Mouse (Mus musculus) adrenal gland, postnatal 25 days (tissue): ENCODE data around the gene Hk1. TPM values are rescaled to one million over a fixed set of nuclear protein-coding genes. Genes with fewer than 3 reads are reported as not detected.

Experiments used
- DNase-seq: peaks from one replicate; pipeline ENCODE4 v3.0.0; 2021; ENCODE audit warnings: mixed read lengths
- long read RNA-seq: library from polyadenylated mRNA; stranded (forward); transcript quantifications from one replicate; pipeline ENCODE4 v2.0.0, GENCODE M21; 2021
- total RNA-seq: library from RNA; stranded (reverse); gene quantifications from 2 replicates; pipeline ENCODE4 v1.2.3, GENCODE M21; 2021

Hk1 gene
- total RNA-seq = 20.7 and 27.9 TPM in 2 replicates
- long read RNA-seq, full-length matches to known transcripts = 42 of 48 reads
- long read RNA-seq, partial matches to known transcripts = 1 of 48 reads
- long read RNA-seq, other reads (novel, unspliced or antisense) = 5 of 48 reads

DNA sequence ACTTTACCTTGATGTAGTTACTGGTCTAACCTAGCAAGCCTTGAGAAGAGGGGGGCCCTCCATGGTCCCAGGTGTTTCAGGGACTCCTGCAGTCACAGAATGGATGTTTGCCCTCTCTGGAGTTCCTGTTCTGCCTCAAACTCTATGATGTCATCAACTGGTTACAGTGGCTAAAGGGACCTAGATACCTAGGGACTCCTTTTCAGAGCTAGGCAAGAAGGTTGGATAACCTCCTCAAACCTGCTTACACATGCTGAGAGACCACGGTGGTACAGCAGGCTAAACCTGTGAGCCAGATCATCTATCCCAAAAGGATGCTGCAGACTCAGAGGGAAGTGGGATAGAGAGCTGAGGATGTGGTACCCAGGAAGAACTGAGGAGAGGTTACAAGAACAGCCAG lies at the start of gene Hk1:
Hk1 (minus strand) TSS at position 101 of the 400 bp plus-strand sequence.
- no peak for DNase-seq

DNA sequence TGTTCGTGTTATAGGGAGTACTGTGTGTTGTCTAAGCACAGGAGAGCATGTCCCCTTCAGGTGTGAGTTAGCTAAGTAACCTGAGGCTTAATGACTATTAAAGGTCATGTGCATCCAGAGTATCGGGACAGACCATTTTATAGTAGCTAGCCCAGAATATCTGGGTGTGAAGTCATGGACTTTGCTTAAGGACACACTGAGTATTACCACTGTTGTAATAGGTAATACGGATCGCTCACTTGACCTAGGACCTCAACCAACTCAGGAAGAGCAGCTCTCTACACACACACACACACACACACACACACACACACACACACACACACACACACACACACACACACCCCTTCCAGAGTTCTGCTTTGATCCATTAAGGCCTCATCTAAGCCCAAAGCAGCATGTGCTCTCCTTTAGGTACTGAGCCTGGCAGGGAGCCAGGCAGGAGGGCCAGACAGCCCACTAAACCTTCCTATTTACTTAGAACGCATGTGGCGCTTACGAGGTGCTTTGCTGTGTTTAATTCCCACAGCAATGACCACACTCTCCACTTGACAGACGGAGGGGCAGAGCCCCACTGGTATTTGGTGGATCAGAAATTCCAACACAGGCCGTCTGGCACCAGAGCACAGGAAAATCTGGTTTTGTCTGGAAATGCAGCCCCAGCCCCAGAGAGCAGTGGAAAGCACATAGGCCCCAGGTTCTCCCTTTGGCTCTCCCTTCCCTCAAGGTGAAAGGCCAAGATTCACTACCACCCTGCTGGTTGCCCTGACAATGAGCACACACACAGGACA lies 45.6 kb upstream of the Hk1 start:
- DNase-seq = no peak

DNA sequence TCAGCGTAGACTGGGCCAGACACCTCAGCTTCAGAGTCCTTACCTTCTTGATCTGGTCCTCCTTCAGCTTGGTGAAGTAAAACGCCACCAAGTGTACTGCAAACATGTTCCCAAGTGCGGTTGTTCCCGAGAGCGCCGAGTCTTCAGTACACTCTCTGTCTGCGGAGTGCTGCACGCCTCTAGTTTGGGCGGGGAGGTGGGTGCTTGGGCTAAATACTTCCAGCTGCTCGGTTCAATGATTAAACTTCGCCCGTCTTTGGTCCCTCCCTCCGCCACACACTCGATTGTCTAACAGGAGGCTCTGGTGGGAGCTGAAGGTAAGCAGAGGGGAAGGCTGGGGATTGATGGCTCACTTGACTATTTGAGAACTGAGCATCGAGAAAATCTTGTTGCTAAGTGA lies 42.5 kb upstream of the Hk1 start, which contains the start of gene Hkdc1:
Hkdc1 (minus strand) TSS at position 237 of the 400 bp plus-strand sequence.
- no peak for DNase-seq

DNA sequence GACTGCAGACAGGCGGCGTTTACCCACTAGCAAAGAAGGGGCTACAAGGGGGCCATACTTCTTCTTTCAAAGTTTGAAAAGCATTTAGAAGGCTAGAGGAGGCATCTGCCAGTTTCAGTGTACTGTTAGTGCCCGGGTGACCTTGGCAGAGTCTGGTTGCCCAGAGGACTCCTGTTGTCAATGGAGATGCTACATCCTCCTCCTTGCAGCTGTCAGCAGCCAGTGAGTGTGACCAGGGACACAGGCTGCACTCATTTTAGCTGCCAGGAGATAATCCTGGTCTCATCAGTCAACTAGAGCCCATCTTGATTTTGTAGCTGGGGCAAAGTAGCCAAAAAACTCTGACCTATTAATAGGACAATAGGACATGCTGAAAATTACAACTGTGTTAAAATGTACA lies 41.4 kb upstream of the Hk1 start:
- DNase-seq = no peak

DNA sequence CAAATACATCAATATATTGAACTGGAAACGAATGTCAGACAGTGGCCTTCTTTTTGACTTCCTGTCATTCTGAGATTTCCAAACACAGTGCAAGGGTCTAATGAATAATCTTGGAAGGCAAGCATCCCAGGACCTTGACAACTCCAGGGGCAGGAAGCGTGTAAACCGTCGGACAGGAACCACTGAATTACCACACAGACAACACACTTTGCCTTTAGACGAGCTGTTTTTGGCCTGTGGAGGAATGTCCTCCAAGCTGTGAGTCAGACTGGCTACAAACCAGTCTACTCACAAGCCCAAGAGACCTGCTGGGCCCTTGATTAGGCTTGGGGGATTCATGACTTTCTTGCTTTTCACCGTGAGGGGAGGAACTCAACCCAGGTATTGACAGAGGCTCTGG lies 40.7 kb upstream of the Hk1 start:
- no peak for DNase-seq

DNA sequence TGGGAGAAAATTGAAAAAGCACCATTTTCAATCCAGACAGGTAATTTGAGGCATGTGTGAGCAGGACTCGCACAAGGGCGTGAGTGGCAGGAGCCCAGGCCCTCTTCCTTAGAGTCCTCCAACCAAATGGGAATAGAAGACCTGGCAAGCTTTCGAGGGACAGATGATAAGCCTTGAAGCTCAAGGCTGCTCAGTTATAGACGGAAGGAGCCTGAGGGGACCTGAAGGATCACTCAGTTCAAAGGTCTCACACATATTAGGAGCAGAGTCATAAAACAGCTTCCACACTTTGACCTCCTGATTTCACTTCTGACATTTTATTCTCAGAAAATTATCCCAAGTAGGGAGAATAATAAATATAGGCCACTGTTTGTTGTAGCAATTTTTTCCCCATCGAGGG lies 39.7 kb upstream of the Hk1 start:
- DNase-seq = no peak

DNA sequence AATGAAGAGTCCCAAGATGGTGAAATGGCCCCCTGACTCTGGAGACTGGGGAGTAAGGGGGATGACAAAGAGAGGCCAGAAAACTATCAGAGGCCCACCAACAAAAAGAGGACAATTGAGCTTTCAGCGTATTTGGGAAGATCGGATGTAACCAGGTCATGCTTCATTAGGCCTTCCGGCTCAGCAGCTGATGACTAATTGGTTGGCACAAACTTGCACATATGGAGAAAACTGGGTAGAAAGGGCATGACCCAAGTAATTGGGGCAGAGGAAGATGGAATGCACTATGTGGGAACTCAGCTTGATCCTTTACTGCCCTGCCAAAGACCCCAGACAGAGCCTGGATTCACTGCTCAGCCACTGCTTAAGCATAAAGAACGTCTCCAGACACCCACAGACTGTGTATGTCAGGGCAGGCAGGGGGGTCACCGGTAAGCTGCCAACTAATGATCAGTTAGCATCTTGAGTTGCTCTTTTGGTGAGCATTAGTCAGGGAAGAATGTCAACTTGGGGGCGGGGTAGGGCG lies 39.2 kb upstream of the Hk1 start:
- no peak for DNase-seq

DNA sequence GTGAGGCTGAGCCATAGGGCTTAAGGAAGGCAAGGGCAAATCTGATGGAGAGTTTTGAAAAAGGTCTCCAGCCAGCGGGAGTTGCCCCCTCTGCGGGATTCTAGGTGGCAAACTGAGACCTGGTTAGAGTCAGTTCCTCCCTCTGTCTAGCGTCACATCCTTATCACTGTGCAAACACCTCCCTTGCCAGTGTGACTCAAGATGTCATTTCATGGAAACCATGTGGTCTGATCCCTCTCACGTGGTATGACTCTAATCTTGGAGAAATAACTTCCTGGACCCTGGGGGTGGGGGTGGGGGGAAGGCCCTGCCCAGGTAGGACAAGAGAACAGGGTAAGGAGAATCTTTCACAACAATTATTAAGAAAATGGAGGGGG lies 33.9 kb upstream of the Hk1 start:
- no peak for DNase-seq

DNA sequence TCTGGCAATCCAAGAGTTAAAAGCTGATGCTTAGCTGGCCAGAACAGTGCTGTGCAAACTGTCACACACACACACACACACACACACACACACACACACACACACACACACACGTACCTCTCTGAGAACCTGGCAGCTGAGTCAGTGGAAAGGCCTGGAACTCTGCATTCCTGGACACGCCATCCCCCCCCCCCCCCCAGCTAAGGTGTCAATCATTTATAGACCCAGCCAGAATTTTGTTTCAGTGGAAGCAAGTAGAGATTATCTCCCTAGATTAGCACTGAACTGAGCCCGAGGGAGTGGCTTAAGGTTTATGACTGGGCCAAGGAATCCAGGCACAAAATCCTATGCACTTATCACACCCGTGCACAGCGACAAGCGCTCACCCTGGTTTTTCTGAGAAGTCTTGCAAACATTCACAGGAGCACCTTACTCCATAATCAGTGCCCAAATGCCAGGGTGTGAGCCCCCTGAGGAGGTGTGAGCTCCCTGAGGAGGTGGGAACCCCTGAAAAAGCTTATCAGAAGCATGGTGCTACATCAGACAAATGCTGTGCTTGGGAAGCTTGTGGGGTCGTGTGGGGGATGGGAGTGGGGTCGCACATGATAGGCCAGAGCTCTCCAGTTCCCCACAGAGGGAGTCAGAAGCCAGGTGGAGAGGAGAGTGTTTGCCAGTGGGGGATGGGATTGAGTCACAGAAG lies 33.3 kb upstream of the Hk1 start:
- no peak for DNase-seq

DNA sequence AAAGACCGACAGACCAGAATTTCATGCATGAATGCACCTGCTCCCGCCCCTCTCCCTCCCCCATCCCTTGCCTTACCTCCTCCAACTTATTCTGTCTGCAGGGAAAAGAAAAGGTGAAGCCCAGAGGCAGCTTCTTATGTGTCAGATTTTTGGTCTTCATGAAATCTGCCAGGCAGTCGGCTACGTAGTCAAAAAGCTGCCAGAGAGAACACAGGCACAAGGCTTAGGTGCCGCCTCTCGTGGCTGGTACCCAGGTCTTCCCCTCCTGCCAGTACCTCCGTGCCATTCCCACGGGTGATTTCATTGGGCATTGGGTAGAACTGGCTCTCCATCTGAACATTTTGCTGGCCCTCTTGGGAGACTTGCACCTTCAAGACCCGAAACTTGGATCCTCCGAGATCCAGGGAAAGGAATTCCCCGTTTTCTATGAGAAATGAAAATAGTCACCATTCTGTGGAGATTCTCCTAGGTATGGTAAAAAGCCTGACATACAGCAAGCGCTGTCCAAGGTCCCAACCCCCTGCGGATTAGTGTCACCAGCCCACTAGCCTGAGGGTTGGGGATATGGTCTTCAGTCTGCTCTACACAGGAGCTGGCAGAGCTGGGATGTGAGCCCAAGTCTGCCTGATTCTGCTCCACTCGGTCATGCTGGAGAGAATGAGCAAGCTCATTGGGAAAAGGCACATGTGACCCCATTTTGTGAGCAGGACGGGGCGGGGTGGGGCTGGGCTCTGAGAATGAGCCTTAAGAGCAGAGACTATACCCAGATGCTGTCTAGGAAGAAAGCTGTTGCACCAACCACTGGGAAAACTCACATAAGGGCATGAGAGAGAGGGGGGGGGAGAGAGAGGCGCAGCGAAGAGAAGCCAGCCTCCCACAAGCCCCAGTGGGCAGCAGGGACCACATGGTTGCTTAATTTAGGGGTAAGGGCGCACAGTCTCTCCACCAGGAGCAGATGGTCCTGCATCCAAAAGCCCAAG lies 32.0 kb upstream of the Hk1 start:
- no peak for DNase-seq

DNA sequence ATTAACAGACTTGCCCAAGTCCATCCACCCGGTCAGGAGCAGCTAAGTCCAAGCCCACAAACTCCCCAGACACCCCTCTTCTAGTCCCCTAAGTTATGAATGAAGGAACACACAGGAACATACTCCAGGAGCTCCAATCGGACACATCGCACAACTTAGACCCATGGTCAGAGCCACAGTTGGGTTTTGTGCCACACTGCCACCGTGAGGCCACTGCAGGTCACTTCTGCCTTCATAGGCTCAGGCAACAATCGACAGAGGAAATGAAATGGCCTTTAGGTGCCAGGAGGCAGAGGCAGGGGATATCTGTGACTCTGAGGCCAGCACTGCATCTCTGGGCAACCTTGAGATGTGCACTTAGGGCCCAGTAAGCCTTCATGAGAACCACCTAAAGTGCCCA lies 31.2 kb upstream of the Hk1 start:
- DNase-seq = peak; percentile 70

DNA sequence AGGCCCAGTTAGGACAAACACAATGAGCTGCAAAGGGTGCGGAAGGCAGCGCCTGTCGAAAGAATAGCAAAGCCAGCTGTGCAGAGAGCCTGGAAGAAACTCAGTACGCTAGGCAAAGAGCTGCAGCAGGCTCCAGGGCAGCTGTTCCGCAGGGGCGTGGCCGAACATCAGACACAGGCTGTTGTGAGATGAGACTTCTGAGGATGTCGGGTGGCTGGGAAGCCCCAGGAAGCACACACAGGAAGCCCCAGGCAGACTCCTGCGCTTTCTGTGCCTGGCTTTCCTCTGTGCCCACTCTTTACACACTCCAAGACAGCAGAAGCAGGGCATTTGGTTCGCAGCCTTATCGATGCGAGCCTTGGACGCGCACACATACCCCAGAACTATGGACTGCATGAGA lies 25.2 kb upstream of the Hk1 start:
- no peak for DNase-seq

DNA sequence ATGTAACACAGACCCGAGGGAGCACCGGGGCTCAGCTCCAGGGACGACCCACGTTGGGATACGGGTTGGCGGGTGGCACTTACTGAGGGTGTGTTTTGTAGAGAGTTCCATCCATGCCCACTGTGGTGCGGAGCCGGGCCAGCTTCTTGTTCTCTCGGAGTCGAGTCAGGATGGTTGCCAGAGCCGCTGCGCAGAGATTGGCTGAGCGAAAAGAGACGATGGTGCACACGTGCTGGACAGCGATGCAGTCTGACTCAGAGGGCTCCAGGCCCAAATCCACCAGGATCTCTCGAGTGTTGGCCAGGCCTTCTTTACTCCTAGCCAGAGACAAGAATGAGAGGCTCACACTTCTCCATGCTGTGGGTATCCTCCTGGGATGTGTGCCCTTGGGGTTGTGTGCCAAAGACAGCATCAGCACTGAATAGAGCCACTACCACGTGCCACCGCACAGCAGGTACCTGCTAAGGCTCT lies 22.0 kb upstream of the Hk1 start:
- DNase-seq = no peak

DNA sequence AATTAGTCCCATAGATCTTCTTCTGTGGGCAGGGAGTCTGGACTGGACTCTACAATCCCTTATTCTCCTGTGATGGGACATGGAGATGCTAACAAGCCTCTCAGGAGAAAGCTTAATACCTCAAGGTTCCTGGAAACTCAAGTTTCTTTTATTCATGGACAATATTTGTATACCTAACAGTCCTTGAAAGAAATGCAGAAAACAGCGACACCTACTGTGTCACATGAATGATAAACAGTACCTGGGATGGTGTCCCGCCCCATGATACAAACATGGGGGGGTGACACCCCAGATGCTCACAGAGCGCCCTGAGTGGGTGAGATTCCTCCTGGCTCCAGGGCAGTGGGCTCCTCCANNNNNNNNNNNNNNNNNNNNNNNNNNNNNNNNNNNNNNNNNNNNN lies 3.3 kb upstream of the Hk1 start:
- no peak for DNase-seq

DNA sequence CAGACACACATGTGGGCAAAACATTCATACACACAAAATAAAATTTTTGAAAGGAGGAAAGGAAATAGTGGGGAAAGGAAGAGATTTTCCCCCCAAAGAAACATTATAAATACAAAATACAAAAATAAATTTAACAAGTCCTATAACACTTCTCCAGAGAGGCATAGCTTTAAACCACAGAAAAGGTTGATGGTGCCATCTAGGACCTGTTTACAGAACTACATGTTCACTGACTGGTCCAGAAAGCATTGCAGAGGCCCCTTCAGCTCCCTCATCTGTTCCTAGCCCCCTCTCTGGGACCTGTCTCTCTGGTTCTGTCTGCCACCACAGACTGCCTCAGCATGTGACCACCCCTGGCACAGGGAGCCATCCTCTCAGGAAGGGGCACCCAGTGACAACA lies 1.2 kb upstream of the Hk1 start:
- DNase-seq = no peak

DNA sequence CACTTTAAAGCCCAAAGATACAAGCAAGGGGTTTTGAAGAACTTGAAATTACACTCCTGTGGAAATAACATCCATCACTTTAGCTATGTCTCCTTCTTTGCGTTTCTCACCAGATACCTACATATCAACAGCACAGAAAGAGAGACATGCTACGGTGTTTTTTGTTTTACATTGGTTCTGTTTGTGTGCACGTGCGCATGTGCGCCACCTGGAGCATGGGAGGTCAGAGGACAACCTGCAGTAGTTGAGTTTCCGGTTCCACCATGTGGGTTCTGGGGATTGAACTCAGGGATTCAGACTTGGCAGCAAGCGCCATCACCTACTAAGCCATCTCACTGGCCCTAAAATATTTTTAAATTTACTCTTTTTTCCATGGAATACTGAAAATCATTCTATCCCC lies 20.9 kb downstream of the Hk1 start:
- no peak for DNase-seq

DNA sequence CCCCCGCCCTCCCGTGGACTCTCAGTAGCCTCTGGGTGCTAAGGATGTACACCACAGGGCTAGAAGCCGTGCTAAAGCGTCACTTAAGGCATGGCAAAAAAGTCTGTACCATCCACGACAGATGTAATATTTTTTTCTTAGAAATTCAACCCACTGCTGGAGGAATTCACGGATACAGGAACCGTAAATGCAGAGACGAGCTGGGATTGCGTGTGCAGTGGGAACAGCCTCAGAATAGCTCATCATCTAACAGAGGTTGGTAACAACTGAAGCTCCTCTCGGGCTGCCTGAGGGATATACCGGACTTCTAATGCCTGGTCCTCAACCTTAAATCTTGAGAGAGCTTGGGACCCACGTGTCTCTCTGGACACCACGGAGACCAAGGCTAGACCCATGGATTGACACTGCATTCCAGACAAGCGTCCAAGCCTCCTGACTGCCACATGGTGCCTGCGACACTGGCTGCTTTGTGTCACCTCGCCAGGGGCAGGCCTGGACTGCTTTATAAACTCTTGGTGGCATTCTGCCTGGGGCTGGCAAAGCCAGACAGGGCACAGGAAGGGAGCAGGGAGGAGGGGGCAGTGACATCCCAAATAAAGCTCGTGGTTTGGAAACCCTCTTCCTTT lies 23.5 kb downstream of the Hk1 start:
- DNase-seq = no peak

DNA sequence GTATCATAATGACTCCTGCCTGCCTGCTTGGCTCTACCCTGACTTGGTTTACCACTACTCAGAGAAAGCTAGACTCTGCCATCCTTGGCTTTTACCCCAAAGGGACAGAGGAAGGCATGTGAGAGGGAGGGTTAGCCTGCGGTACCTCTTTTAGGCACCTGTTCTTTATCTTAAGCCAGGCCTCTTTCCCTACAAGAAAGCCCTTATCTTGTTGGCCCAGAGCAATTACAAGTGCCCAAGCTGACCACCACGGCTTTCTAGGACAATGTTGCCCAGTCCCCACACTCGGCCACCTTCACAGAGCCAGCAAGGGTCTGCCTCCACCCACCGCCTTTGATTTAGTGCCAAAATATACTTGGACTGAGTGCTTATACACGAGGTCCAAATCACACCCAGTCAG lies 34.6 kb downstream of the Hk1 start:
- DNase-seq = no peak

DNA sequence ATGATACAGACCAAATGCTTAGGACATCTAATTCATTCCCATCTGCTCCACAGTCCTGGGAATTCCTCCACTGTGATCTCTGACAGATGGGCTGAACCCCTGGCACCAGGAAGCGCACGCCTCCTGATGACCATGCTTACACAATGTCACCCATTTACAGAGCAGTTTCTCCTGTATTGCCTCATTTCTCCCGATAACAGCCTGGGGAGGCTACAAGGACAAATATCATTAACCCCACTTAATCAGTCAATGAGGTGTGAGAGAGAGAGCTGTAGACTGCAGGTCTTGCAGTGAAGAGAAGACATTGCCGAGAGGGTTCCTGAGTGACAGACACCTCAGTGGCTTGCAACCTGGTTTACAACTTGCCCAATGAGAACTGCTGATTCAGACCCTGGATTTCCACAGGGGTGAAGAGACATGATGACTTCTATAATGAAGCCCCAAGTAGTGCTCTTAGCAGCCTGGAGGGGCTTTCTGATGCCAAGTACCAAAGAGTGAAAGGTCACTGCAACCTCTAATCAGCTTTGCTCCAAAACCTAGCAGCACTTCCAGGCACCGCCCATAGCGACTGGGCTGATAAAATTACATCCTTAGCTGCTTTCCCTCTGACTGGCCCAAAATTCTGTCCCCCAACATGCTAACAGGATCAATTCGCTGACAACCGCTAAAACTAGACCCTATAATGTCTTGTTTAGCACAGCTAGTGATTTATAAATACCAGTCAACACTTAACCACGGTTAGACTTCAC lies 35.5 kb downstream of the Hk1 start:
- no peak for DNase-seq

DNA sequence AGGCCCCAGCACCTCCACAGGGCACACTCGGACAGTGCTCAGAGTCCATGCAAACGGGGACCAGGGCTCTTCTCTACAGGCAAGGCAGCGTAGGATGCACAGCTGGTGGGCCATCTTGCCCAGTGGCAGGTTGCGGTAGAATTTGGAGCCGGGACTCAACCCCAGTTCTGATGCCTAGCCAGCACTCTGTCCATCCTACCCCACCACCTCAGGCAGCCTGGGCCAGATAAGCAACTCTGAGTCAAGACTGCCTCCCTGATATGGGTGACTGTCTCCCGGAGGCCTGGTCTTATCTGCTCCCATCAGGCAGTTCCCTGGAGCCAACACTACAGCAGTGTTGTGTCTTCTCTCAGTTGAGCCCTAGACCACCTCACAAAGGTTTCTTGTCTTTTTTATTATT lies 37.2 kb downstream of the Hk1 start:
- no peak for DNase-seq

DNA sequence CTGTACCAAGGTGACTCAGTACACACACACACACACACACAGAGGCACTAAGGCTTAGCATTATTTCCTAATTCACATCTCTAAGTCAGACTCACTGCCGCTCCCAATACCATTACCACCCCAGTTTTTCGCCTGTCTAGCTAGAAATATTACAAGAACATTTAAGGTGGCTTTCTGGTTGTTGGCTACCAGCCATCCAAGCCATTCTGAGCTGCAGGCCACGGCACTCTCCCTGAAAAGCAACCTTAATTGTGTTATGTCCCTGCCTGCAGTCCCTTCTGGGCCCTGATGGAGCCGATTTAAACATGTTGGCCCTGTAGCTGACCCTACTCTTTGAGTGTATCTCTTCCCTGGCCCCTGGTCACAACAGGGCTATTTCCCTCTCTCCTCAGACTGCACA lies 37.8 kb downstream of the Hk1 start:
- no peak for DNase-seq
